Mouse (Mus musculus): ENCODE results near the gene Klf12. TPM values are rescaled to one million over a fixed set of nuclear protein-coding genes. Genes with fewer than 3 reads are reported as not detected.

Klf12 gene
- total and polyA plus RNA-seq, 3 experiments = 3.3 to 9.7 (median 8.6) TPM

DNA sequence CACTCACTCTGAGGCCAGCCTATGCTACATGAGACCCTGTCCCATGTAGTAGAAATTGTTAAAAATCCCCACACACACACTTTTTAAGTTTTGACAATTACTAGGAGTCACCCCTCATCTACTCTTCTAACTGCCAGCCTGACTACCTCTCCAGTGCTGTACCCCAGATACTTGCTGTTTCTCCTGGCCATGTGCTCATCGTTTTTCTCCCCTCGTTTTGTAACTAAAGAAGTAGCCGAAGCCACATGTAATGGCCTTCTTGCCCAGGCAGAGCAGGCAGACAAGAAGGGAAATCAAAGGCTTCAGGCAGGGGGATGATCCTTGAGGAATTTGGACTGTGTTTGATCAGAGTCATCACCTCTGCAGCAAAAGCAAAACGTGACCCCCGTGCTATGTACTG is 274.0 kb downstream of the Klf12 start:
- Histone ChIP-seq H3K36me3 (replicated peaks in 1 of 2; ENCODE audit: control insufficient read depth in 1 of 2, insufficient read depth in 1 of 2, low read length in 1 of 2) (no peaks in the 10 kb centered on the region), H3K9ac (ENCODE audit: insufficient read depth, low read depth) (no peak overlapping the region), H3K9me3 (replicated peaks; ENCODE audit: low read length) (no peaks in the 10 kb centered on the region), H3K4me3 (replicated peaks in 1 of 3; ENCODE audit: low read depth in 2 of 3, low read length in 2 of 3, poor library complexity in 1 of 3) (no peak overlapping the region), H3K4me1 (ENCODE audit: control insufficient read depth in 1 of 2, insufficient read depth in 2 of 2) (no peaks in the 10 kb centered on the region), H3K27ac (ENCODE audit: insufficient read depth, low read depth) (no peak overlapping the region), H3K27me3 (replicated peaks) (no peaks in the 10 kb centered on the region), H3K4me2 (ENCODE audit: insufficient read depth, low read depth, poor library complexity, severe bottlenecking) (no peak overlapping the region), H3K79me2 (replicated peaks; ENCODE audit: control insufficient read depth, extremely low read depth, insufficient read depth, poor library complexity, severe bottlenecking) (no peaks in the 10 kb centered on the region)
- in situ Hi-C loops (cut with MboI; ENCODE audit: low pct_ligation_motif_present, low pct_unique_long_range_greater_than_20kb, low sequenced_read_pairs) (no loop called here), dilution Hi-C loops (cut with MboI; ENCODE audit: extremely low pct_ligation_motif_present, extremely low pct_unique_long_range_greater_than_20kb, low sequenced_read_pairs) (no loop called here)
- TF ChIP-seq JUN (IDR thresholded peaks at IDR 0.05; ENCODE audit: insufficient read depth, low read depth, low read length) (no peak), IRF4 (IDR thresholded peaks at IDR 0.05; ENCODE audit: low read depth, low read length) (no peak), ZC3H11A (IDR thresholded peaks at IDR 0.05; ENCODE audit: low read depth, low read length) (no peak), RAD21 (IDR thresholded peaks at IDR 0.05; ENCODE audit: low read depth, low read length) (no peak)
- no peak for DNase-seq (ENCODE audit: extremely low read depth)

DNA sequence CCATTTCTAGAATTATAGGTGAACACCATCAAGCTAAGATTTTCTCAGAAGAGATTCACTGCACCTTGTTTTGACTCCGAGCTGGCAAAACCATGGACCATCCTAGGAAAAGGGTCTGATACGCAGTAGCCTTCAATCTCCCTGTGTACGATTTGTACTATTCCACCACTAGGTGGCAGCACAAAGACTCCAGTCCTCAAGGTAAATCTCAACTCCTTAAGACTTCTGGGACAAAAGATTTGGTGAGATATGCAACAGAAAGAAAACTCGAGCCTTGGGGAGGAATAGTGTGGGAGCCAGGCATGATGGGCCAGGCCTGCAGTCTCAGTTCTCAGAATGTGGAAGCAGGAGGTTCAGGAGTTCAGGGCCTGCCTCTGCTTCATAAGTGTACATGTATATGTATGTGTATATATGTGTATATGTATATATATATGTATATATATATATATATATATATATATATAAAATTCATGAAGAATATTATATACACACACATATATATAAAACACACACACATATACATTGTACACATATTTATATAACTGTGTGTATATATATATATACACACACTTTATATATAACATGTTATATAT is 274.6 kb downstream of the Klf12 start:
- in situ Hi-C loops (cut with MboI; ENCODE audit: low pct_ligation_motif_present, low pct_unique_long_range_greater_than_20kb, low sequenced_read_pairs) = no loop called here
- dilution Hi-C loops (cut with MboI; ENCODE audit: extremely low pct_ligation_motif_present, extremely low pct_unique_long_range_greater_than_20kb, low sequenced_read_pairs) = no loop called here
- Histone ChIP-seq H3K4me1 (ENCODE audit: control insufficient read depth in 1 of 2, insufficient read depth in 2 of 2) (no peaks in the 10 kb centered on the region), H3K27me3 (replicated peaks) (no peaks in the 10 kb centered on the region), H3K9ac (ENCODE audit: insufficient read depth, low read depth) (no peak overlapping the region), H3K79me2 (replicated peaks; ENCODE audit: control insufficient read depth, extremely low read depth, insufficient read depth, poor library complexity, severe bottlenecking) (no peaks in the 10 kb centered on the region), H3K4me2 (ENCODE audit: insufficient read depth, low read depth, poor library complexity, severe bottlenecking) (0 out of 2 replicates have a peak overlapping the region, but pooled peaks have one; percentile 19), H3K36me3 (replicated peaks in 1 of 2; ENCODE audit: control insufficient read depth in 1 of 2, insufficient read depth in 1 of 2, low read length in 1 of 2) (no peaks in the 10 kb centered on the region), H3K9me3 (replicated peaks; ENCODE audit: low read length) (no peaks in the 10 kb centered on the region), H3K27ac (ENCODE audit: insufficient read depth, low read depth) (no peak overlapping the region), H3K4me3 (replicated peaks in 1 of 3; ENCODE audit: low read depth in 2 of 3, low read length in 2 of 3, poor library complexity in 1 of 3) (no peak overlapping the region)
- no peak for TF ChIP-seq CHD1 (IDR thresholded peaks at IDR 0.05; ENCODE audit: low read depth, low read length)
- TF ChIP-seq USF1 (IDR thresholded peaks at IDR 0.05; ENCODE audit: low read depth, low read length) = no peak
- TF ChIP-seq MAX (IDR thresholded peaks at IDR 0.05; ENCODE audit: low read length) = no peak
- no peak for TF ChIP-seq TBP (conservative IDR thresholded peaks at IDR 0.05; ENCODE audit: low read depth, low read length)
- no peak for TF ChIP-seq NRF1 (IDR thresholded peaks at IDR 0.05; ENCODE audit: low read depth, low read length)
- no peak for TF ChIP-seq ETS1 (conservative IDR thresholded peaks at IDR 0.05; ENCODE audit: low read depth, low read length)
- TF ChIP-seq E2F4 (IDR thresholded peaks at IDR 0.05; ENCODE audit: insufficient replicate concordance, low read depth, low read length) = no peak
- peak; percentile 85 for TF ChIP-seq SMC3 (IDR thresholded peaks at IDR 0.05; ENCODE audit: low read depth, low read length)
- TF ChIP-seq SIN3A (IDR thresholded peaks at IDR 0.05; ENCODE audit: low read length) = no peak
- TF ChIP-seq ELF1 (IDR thresholded peaks at IDR 0.05; ENCODE audit: low read depth, low read length) = no peak
- TF ChIP-seq PAX5 (IDR thresholded peaks at IDR 0.05; ENCODE audit: low read length) = no peak
- TF ChIP-seq BHLHE40 (IDR thresholded peaks at IDR 0.05; ENCODE audit: low read depth, low read length) = no peak
- no peak for TF ChIP-seq KAT2A (IDR thresholded peaks at IDR 0.05; ENCODE audit: insufficient replicate concordance, low read length)
- TF ChIP-seq MYC (IDR thresholded peaks at IDR 0.05; ENCODE audit: low read depth, low read length) = no peak
- peak; percentile 68 for TF ChIP-seq RAD21 (IDR thresholded peaks at IDR 0.05; ENCODE audit: low read depth, low read length)
- no peak for TF ChIP-seq MAZ (IDR thresholded peaks at IDR 0.05; ENCODE audit: low read depth, low read length)
- TF ChIP-seq CTCF (conservative IDR thresholded peaks at IDR 0.05 in 1 of 2, IDR thresholded peaks at IDR 0.05 in 1 of 2; ENCODE audit: low read depth in 2 of 2, low read length in 2 of 2) = peak; percentile 63 to 72
- TF ChIP-seq MEF2A (IDR thresholded peaks at IDR 0.05; ENCODE audit: borderline replicate concordance, low read depth, low read length) = no peak
- TF ChIP-seq POLR2A (IDR thresholded peaks at IDR 0.05; ENCODE audit: low read depth, low read length) = no peak
- TF ChIP-seq TCF12 (IDR thresholded peaks at IDR 0.05; ENCODE audit: low read depth, low read length) = no peak
- no peak for TF ChIP-seq RCOR1 (conservative IDR thresholded peaks at IDR 0.05; ENCODE audit: low read depth, low read length)
- TF ChIP-seq POLR2AphosphoS2 (IDR thresholded peaks at IDR 0.05; ENCODE audit: low read depth, low read length) = no peak
- TF ChIP-seq ZNF384 (IDR thresholded peaks at IDR 0.05; ENCODE audit: low read depth, low read length) = no peak
- DNase-seq (ENCODE audit: extremely low read depth) = peak; percentile 76

Measured in CH12.LX (cell line).